Mouse (Mus musculus) urinary bladder, postnatal 4 days (tissue): ENCODE measurements at regions not wholly inside any gene's neighbourhood (a gene's known extent, or its start where the extent isn't known, plus 50 kb on each side); places are given as distances from the start of the nearest gene placed in this dataset.

ENCODE experiments used
- DNase-seq, 2 experiments: peaks; one replicate each; pipeline ENCODE4 v3.0.0; 2021 to 2022; ENCODE audit warnings: low spot score in 2 of 2

DNA sequence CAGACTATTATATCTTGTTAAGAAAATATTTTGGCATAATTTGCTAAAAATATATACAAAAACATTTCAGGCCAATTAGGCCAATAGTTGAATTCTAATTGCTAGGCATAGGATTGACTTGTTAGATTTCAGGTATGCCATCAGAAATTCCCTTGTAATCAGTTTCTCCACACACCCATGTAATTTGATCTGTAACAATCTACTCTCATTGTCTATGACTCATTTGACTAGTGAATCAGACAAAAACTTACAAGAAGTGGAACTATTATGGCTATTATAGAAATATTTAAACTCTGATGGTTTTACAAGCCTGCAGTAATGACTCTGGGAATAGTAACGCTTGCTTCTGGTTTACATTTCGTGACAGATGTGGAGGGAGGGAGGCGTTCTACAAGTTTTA lies 338.9 kb upstream of the Ptbp2 start:
- no peak for DNase-seq

- DNase-seq = no peak
Measured at GRCm38 (mm10) chr3:120083171-120083932, 299.1 kb upstream of the Ptbp2 start.

GRCm38 (mm10) chr3:120073528-120073927 lies 289.3 kb upstream of the Ptbp2 start:
- DNase-seq = no peak

DNA sequence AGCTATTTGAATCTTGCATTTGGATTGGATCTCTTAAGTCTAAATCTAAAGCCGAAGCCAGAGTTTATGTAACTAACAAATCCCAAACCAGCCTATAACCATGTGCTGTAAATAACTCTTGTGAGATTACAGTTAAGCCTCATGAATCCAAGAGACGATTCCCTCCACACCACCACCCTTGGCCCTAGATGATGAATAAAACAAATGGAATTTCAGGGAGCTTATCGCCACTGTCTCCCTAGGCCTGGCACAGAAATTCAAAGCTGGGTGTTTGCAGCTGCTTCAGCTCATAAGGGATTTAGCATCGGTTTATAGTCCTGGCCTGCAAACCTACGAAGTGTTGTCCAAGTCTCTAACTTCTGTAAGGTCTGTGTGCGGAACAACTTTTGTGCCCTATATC lies 281.4 kb upstream of the Ptbp2 start:
- peak in 1 of 2 experiments; percentile 41 for DNase-seq

DNA sequence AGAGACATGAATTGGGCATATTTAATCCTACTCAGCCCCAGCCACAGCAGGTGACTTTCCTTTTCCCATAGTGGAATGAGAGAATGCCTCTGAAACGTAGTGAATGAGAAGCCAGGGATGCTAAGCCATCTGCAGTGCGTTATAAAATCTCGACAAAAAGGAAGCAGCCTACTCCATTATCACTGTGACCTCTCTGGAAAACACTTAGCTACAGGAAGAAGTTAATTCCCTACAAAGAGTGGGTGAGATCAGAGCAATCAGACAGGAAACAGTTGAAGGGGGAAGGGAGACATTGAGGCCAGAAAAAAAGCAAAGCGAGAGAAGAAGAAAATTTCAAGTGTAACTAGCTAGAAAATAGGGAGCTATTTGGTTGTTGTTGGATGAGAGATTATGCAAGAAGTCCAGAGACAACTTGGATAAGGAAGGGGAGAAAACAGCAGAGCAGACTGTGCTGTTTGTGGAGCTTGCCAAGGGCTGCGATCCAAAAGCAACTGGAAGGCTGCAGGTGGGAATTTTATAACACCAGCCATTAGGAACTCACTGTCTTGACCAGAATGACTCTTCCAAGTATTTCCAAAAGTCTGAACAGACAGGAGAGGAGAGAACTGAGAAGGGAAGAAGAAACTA lies 280.7 kb upstream of the Ptbp2 start:
- no peak for DNase-seq

DNA sequence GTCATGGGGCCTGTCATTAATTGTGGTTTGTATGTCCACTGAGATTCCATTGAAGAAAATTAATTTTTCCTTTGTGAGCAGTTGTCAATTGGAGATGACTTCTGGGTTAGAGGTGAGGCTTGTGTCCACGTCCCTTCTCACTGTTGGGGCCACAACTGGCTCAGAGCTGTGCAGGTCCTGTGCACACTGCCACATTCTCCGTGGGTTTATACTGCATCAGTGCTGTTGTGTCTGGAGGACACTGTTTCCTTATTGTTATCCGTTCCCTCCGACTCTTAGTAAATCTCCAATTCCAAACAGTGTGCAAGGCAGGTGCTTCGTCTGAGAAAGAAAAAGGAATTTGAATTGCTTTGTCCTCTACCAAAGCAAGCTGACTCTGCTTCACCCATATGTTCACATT lies 278.0 kb upstream of the Ptbp2 start:
- DNase-seq = no peak

- no peak for DNase-seq
Measured at GRCm38 (mm10) chr3:120059959-120060358, 275.7 kb upstream of the Ptbp2 start.

DNA sequence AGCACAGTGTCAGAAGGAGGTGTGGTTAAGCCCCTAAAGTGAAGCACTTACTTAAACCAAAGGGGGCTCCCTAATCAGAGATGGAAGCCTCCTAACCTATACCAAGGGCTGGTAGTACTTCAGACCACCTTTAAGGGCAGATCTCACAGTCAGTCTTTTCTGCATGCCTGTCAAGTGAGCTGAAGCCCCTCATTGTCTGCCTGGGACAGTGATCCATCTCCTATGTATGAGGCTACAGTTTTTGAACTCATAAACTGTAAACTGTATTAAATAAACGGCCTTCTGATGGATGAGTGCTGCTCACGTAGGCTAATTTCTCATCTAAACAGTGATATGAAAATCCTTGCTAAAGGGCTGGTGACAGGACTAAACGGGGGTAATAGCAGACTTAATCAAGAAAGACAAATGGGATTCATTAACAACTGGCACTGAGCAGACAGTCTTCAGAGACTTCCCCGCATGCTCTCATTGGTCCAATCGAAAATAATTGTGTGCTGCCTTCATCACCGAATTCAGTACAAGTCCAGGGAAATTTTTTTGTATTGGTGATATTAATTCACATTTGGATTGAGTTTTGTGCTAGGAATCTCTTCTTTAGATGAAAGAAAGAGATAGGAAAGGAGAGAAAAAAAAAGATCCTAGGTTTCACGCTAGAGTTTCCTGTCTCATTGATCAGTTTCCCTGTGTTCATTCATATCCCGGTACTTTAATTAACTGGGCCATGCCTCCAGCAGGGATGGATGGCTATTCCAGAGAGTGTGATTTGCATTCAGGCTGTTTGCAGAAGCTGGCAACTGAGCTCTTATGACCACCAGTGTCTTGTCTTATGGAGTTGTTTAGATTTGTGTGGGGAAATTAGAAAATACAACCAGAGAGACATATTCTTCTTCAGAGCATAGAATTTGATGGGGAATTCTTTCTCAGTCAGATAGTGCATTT lies 271.2 kb upstream of the Ptbp2 start:
- no peak for DNase-seq

DNA sequence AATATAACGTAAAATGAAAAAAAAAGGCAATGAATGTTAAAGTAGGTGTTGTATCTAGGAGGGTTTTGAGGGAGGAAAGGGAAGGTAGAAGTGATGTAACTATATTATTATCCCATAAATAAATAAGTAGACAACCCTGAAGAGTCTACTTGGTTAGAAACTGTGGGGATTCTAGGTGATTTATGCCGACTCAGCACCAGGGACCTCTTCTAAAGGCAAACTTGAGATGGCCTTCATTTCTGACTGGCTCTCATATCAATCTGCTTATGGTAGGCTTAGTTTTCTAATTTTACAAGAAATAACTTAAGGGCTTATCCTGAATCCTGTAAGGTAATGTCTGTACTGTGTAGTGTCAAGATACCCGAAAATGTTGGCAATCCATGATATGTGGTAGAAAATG lies 263.0 kb upstream of the Ptbp2 start:
- no peak for DNase-seq

DNA sequence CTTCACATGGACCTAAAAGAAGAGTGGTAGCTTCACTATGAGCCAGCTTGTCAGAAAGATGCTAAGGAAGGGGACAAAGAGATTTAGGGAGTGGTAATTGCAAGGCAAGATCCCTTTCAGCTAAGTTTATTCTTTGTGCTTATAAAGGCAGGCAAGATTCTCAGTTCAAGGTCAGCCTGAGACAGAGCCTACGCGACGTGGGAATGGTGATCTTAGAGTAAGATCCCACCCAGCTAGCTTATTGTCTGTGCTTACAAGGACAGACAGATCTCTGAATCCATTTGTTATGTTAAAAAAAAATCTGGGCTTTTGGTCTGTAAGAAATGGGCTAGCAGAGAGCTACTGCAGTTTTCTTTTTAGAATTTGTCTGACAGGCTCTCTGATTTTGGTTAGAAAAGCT lies 253.3 kb upstream of the Ptbp2 start:
- DNase-seq = no peak

DNA sequence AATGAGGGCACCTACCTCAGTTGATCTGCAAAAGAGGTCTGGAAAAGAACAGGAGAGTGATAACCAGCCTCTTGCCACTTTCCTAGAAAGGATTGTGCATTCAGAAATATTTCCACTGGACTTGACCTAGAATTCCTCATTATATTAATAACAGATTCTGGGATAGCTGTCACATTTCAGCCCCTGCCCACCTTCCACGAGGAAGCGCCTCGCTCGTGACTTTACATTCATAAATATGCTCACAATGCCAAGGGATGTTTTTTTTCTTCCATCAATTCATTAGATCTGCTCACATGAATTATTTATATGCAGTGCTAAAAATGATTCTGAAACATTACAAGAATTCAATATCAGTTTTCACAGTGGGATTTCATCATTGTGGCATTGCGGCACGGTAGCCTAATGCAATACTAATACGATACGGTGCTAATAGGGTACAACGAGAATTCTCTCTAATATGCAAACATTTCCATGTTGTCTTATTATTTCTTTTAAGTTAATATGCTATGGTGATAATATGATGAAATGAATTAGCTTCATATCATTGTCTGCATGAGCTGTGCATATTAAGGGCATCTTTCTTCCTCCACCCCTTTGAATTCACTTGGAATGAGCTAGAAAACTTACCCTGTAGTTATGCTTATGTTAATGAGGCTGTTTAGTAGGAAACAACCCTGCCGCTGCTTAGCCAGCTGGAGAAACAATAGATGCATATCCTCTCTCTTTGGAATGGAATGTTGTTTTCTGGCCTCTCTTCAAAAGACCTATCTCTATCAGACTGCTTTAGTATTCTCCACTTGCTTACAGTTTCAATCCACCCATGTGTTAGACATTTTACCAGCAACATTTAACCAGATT lies 235.8 kb upstream of the Ptbp2 start:
- DNase-seq = no peak

- no peak for DNase-seq
Measured at GRCm38 (mm10) chr3:120015376-120015775, 231.1 kb upstream of the Ptbp2 start.

DNA sequence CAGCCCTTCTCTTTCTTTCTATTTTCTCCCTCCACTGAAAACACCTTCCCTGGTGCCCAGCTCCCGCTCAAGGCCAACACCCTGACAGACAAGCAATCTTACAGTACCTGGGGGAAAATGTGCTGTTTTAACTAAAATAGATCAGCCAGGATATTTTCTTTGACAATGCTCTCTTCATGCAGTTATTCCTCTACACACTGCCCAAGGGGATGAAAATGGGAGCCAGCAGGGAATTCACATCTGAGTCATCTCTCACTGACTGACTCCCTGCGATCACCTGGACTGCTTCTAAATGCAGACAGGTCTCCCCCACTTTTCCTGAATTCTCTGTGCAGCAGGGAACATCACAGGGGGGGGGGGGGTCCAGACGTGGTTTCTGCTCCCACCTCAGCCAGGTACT lies 227.6 kb upstream of the Ptbp2 start:
- DNase-seq = no peak

DNA sequence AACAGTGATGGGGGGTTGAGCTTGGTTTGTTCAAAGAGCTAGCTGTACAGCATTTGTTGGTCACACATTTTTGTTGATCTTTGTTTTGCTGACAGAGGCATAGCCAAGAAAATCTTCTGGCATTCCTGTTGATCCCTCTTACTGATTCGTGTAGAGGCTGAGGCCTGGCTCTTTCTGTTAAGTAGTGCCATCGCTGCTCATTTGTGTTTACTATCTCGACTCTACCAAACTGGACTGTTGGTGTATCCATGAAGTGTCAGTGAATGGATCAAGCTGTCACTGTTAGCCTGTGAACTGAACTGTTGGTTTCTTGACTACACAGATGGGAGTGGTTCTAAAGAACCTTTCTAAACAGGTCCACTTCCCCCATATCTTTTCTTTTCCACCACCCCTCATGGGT lies 223.8 kb upstream of the Ptbp2 start:
- no peak for DNase-seq

DNA sequence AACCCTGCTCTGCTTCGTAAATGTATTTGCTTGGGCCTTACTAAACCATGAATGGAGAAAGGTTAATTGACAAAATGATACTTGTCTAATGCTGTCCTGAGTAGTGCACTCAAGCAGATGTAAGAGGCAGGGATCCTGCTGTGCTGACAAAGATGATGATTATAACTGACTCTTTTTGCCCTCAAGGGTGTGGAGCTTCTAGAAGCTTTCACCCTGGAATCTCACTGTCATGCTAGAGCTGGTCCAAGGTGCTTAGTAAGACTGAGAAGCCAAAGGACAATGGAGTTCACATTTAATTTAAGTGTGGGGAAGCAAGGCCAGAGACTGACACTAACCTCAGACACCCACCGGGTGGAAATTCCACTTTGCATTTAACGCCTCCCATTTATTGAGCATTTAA lies 220.3 kb upstream of the Ptbp2 start:
- no peak for DNase-seq

DNA sequence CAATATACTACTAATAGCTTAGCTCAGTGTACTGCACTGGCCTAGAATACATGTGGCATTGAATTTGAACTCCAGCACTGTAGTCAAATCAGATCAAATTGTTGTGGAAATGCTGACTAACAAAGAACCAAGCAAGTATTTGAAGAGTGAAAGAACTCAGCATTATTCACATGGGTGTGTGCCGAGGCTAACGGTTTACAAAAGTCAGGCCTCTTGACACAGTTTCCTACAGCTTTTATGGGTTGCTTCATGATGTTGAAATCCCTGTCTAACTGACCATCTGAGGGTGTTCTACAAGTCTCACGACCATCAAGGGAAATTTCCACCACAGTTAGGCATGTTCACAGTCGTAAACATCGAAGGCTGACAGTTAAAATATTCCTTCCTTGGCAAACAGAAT lies 216.0 kb upstream of the Ptbp2 start:
- DNase-seq = no peak

GRCm38 (mm10) chr3:119996258-119996988 lies 212.2 kb upstream of the Ptbp2 start:
- no peak for DNase-seq

DNA sequence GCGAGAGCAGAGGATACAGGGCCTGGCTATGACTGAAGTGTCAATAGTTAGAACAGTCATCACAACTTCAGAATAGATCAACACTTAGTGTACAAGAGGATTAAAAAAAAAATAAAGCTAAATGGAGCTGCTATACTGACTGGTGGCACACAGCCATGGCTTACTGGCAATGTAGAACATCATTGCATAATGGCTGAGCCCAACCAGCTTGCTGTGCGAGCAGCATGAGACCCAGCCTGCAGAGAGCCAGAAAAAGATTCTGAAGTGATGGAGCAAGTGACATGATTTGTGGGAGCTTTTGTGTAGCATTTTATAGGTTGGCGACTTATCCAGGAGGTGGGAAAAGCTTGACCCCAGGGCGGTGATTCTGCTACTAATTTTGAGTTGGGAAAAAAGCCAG lies 211.5 kb upstream of the Ptbp2 start:
- peak in 1 of 2 experiments; percentile 49 for DNase-seq

GRCm38 (mm10) chr3:119987245-119987852 lies 203.1 kb upstream of the Ptbp2 start:
- DNase-seq = no peak

DNA sequence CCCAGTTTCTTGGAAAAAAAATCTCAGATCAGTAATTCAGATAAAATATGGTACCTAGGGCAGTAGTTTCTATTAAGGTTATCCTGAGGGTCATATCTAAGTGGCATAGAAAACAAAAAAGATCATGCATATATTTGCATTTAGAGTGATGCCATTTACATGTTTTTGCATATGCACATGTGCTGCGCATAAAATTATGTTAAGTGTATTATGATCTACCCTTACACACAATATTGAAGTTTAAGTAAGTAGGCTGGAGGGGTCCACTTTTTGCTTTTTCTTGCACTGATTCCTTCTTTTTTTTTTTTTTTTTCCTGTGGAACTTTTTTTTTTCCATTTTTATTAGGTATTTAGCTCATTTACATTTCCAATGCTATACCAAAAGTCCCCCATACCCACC lies 193.1 kb upstream of the Ptbp2 start:
- DNase-seq = no peak
